Mouse (Mus musculus): ENCODE results near the gene Kcnrg. TPM values are rescaled to one million over a fixed set of nuclear protein-coding genes. Genes with fewer than 3 reads are reported as not detected.
"Not testable (repeated sequence)": the region's sequence is repeated elsewhere in the genome, so short reads cannot be mapped to it uniquely, and the experiment has no call there.

Gene Kcnrg
- polyA plus RNA-seq (2016; fragmentation: Nextera tagmentation; extraction: Ambion mirVana), result 0.23 and 0.39 TPM in 2 replicates

DNA sequence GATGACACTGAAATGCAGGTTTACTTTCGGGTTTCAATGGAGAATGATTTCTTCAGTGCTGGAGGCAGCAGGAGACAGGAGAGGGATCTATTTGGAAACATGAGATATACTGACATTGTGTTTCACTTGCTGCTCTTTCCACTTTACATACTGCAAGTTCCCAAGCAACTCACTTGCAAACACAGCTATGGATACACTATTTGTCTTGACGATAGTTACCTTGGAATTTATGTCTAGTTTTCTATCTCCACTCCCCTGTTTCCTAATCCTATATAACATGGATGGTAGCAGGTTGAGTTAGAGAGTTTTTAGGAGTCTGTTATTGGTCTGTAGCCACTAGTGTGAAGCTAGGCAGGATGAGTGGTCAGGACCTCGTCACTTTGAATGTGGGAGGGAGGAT is at the start of gene Kcnrg:
Gene Kcnrg, plus strand, starts transcription at position 301 of the 400 bp plus-strand sequence.
- WGBS, result 85% methylated on average over 3 of the region's 3 CpGs
- Histone ChIP-seq H3K9me3 (no peaks in the 10 kb centered on the region), H3K27me3 (ENCODE audit: insufficient read depth, poor library complexity, severe bottlenecking) (no peaks in the 10 kb centered on the region), H3K27ac (no peak within 1 kb of the TSS), H3K36me3 (peaks cover 23% of the 10 kb centered on the region), H3K4me3 (no peak within 1 kb of the TSS), H3K4me1 (no peaks in the 10 kb centered on the region)
- DNase-seq (ENCODE audit: low spot score), result no peak

DNA sequence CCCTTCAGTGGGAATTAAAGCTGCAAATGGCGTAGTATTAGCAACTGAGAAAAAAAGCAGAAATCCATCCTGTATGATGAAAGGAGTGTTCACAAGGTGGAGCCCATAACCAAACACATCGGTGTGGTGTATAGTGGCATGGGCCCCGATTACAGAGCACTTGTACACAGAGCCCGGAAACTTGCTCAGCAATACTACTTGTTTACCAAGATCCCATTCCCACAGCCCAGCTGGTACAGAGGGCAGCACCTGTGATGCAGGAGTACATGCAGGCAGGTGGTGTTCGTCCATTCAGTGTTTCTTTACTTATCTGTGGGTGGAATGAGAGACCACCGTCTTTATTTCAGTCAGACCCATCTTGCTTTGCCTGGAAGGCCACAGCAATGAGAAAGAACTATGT is 48.4 kb upstream of the Kcnrg start:
- 83% methylated on average over 6 of the region's 6 CpGs for WGBS
- Histone ChIP-seq H3K4me3 (no peak overlapping the region), H3K9me3 (no peaks in the 10 kb centered on the region), H3K27me3 (ENCODE audit: insufficient read depth, poor library complexity, severe bottlenecking) (0 out of 2 replicates have a peak, but pooled peaks cover 4% of the 10 kb centered on the region), H3K27ac (no peak overlapping the region), H3K36me3 (no peaks in the 10 kb centered on the region), H3K4me1 (0 out of 2 replicates have a peak, but pooled peaks cover 8% of the 10 kb centered on the region)
- no peak for DNase-seq (ENCODE audit: low spot score)

DNA sequence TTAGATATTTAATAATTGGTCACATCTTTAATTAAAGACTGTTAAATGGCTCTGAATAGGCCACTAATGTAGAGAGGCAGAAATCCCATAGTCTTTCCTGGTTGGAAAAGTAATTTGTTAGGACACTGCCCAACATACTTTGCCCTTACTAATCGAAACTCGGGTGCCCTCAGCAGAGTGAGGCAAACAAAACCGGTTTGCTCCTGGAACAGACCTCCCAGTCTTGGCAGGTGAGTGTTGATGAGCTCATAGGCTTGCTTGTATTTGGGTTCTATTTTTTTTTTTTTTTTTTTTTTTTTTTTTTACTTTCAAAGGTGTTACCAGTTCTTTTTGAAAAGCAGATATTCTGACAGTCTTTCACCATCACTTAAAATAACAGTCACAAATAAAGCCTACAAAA is 47.4 kb upstream of the Kcnrg start:
- H3K4me1 ChIP-seq, result 0 out of 2 replicates have a peak, but pooled peaks cover 8% of the 10 kb centered on the region
- H3K9me3 ChIP-seq, result no peaks in the 10 kb centered on the region
- WGBS, result 60% methylated on average over 3 of the region's 3 CpGs
- H3K27me3 ChIP-seq (ENCODE audit: insufficient read depth, poor library complexity, severe bottlenecking), result 0 out of 2 replicates have a peak, but pooled peaks cover 4% of the 10 kb centered on the region
- no peak overlapping the region for H3K4me3 ChIP-seq
- H3K27ac ChIP-seq, result no peak overlapping the region
- no peak for DNase-seq (ENCODE audit: low spot score)
- no peaks in the 10 kb centered on the region for H3K36me3 ChIP-seq

DNA sequence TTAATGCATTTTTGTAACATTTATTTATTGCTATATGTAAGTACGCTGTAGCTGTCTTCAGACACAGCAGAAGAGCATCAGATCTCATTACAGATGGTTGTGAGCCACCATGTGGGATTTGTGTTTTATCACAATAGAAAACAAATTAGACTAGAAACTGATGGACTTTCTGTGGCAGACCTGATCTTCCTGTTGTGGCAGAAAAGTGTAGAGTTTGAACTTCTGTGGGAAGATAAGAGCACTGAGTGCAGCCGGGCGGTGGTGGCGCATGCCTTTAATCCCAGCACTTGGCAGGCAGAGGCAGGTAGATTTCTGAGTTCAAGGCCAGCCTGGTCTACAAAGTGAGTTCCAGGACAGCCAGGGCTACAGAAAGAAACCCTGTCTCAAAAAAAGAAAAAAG is 41.0 kb upstream of the Kcnrg start:
- H3K27ac ChIP-seq; H3K4me1 ChIP-seq; H3K36me3 ChIP-seq; H3K27me3 ChIP-seq (ENCODE audit: insufficient read depth, poor library complexity, severe bottlenecking); DNase-seq (ENCODE audit: low spot score); H3K4me3 ChIP-seq; H3K9me3 ChIP-seq: not testable (repeated sequence)
- WGBS, result 84% methylated on average over 4 of the region's 4 CpGs

DNA sequence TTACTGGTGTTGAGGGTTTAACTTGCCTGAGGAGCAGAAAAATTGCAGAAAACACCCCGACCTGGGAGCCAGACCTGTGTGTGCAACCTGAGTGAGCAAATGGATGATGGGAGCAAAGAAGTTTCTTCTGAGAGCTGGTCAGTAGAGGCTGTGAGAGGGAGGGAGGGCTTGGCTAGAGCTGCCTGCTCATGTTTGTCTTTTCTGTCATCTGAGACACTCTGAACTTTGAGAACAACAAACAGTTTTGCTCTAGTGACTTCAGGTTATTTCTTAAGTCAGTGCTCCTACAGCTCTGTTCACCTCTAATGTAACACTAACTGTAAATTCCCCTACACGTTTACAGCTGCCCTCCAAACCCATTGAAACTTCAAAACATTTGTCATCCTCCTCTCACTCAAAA is 37.9 kb upstream of the Kcnrg start:
- no peak overlapping the region for H3K27ac ChIP-seq
- no peak for DNase-seq (ENCODE audit: low spot score)
- WGBS, result 63% methylated on average over 2 of the region's 2 CpGs
- H3K4me3 ChIP-seq, result no peak overlapping the region
- H3K4me1 ChIP-seq, result no peaks in the 10 kb centered on the region
- no peaks in the 10 kb centered on the region for H3K9me3 ChIP-seq
- no peaks in the 10 kb centered on the region for H3K27me3 ChIP-seq (ENCODE audit: insufficient read depth, poor library complexity, severe bottlenecking)
- no peaks in the 10 kb centered on the region for H3K36me3 ChIP-seq

DNA sequence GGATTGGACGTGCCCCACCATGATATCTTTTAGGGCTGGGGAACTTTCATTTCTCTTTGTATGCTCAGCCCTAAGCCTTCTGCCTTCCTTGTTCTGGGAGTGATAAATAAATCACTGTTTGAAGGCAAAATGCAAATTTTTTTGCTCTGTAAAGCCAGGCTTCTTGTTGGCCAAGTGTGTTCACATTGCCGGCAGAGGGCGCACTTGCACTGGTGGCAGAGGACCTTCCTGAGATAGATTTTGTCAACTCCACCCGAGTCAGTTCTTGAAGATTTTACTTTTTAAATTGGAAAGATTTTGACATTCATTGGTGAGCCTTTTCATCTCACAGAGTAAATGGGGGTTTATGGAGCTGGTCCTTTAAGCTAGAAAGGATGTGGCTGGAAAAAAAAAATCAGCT is 35.9 kb upstream of the Kcnrg start:
- no peaks in the 10 kb centered on the region for H3K27me3 ChIP-seq (ENCODE audit: insufficient read depth, poor library complexity, severe bottlenecking)
- H3K4me1 ChIP-seq, result no peaks in the 10 kb centered on the region
- H3K27ac ChIP-seq, result no peak overlapping the region
- no peak overlapping the region for H3K4me3 ChIP-seq
- no peaks in the 10 kb centered on the region for H3K9me3 ChIP-seq
- H3K36me3 ChIP-seq, result no peaks in the 10 kb centered on the region
- DNase-seq (ENCODE audit: low spot score), result peak; percentile 87
- WGBS, result 15% methylated on average over 4 of the region's 4 CpGs

DNA sequence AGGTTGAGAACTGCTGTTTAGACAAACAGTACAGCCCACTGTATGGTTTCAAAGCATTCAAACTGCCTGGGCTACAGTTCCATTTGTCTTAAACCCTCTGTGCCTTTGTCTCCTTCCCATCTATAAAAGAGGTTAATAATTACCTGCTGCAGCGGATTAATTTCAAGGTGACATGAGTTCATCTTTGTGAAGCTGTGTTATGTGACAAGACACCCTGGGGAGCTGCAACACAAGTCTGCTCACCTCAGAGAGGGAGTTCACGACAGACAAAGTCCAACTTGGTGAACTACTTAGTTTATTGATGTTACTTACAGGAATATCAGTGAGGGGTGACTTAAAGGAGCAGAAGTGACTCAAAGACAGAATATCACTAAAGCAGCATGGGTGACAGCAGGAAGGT is 35.1 kb upstream of the Kcnrg start:
- Histone ChIP-seq H3K9me3 (no peaks in the 10 kb centered on the region), H3K4me1 (no peaks in the 10 kb centered on the region), H3K4me3 (no peak overlapping the region), H3K27ac (no peak overlapping the region), H3K27me3 (ENCODE audit: insufficient read depth, poor library complexity, severe bottlenecking) (no peaks in the 10 kb centered on the region), H3K36me3 (no peaks in the 10 kb centered on the region)
- no peak for DNase-seq (ENCODE audit: low spot score)
- WGBS, result 77% methylated on average over 2 of the region's 2 CpGs

DNA sequence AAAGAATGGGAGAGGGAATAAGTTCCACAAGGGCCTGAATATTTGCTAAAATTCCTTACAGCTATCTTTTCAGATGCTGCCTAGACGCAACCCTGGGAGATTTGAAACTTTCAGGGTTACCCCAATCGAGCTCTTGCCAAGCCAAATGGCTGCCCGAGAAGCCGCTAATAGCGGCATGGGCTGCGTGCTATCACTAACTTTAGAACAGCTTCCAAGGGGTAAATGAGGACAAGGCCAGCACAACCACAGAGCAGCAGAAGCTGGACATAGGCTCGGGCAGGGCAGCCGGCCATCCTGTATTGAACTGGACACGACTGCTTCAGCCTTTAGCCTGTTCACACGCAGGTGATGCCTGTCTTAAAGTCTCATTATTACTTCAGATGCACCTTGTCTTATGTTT is 32.2 kb upstream of the Kcnrg start:
- Histone ChIP-seq H3K36me3 (no peaks in the 10 kb centered on the region), H3K27ac (no peak overlapping the region), H3K4me1 (no peaks in the 10 kb centered on the region), H3K9me3 (no peaks in the 10 kb centered on the region), H3K27me3 (ENCODE audit: insufficient read depth, poor library complexity, severe bottlenecking) (no peaks in the 10 kb centered on the region), H3K4me3 (no peak overlapping the region)
- WGBS, result 79% methylated on average over 10 of the region's 10 CpGs
- DNase-seq (ENCODE audit: low spot score), result no peak

DNA sequence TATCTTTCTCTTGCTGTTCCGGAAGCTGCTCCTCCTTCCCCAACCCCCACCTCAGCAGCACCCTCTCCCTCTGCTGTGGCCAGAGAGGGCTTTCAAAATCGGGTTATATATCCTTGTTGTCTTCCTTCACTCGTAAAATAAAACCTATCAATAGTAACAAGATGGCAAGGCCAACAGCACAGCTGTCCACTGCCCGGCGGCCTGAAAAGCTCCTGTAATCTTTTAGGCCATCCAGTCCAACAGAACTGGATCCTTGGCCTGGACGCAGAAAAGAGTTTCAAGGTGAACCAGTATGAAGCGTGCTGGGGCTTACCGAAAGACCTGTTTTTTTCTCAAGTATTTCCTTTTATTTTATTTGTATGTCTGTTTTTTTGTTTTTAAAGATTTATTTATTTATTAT is 31.3 kb upstream of the Kcnrg start:
- DNase-seq (ENCODE audit: low spot score), result no peak
- no peak overlapping the region for H3K27ac ChIP-seq
- H3K36me3 ChIP-seq, result no peaks in the 10 kb centered on the region
- no peak overlapping the region for H3K4me3 ChIP-seq
- H3K27me3 ChIP-seq (ENCODE audit: insufficient read depth, poor library complexity, severe bottlenecking), result no peaks in the 10 kb centered on the region
- WGBS, result 85% methylated on average over 8 of the region's 8 CpGs
- H3K9me3 ChIP-seq, result no peaks in the 10 kb centered on the region
- H3K4me1 ChIP-seq, result no peaks in the 10 kb centered on the region

DNA sequence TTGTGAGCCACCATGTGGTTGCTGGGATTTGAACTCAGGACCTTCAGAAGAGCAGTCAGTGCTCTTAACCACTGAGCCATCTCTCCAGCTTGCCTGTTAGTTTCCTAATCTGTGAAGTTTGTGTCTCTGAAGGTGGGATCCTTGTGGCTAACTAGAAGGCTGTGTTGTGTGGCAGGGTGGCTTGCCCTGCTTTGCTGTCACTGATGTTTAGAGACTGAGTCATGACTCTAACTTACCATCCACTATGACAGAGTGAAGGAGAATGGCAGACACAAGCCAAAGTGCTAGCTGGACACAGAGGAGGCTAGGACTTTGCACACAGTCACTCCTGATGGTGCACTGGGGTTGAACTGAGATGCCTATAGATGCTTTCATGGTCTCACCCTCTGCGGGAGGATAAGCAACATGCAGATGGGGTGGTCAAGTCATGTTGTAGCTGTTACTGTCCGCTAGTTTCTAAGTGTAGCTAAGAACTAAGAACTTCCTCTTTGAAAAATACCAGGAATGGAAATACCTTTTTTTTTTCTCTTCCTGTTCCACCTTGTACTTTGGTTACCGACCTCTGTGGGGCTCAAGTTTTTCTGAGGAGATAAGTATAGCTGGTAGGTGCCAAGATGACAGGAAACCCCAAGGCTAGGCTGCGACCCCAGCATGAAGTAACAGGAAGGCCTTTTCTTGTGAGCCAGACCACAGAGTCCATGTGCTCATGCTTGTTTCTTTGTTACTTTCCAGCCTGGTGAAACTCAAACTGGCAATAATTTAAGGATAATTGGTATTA is 17.8 kb upstream of the Kcnrg start:
- Histone ChIP-seq H3K36me3 (no peaks in the 10 kb centered on the region), H3K27me3 (ENCODE audit: insufficient read depth, poor library complexity, severe bottlenecking) (no peaks in the 10 kb centered on the region), H3K27ac (no peak overlapping the region), H3K9me3 (no peaks in the 10 kb centered on the region), H3K4me3 (no peak overlapping the region), H3K4me1 (no peaks in the 10 kb centered on the region)
- no peak for DNase-seq (ENCODE audit: low spot score)
- WGBS, result 68% methylated on average over 4 of the region's 4 CpGs

DNA sequence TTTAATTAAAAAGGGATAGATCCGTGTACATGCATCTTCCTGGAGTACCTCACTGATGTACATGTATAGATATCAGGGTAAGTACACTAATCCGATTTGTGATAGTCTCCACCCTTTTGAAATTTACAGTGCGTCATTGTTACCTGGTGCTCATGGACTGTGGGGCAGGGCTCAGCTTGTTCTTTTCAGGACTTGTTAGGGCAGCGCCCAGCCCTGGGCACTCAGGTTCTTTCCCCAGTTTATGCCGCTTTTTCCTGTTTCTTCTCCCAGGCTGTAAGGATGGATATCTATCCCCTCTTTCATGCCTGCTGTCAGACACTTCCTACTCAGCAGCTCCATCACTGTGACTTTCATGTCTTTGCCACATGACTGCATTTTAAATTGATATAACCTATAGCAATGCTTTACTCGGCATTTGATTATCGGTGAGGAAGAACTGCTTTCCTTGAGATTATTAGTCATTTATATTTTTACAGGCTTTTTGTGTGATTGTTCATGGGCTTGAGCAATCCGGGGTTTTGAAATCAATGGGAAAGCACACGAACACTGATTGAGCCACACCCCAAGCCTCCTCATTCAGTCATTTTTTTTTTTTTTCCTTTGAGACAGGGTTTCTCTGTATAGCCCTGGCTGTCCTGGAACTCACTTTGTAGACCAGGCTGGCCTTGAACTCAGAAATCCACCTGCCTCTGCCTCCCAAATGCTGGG is 10.4 kb upstream of the Kcnrg start:
- Histone ChIP-seq H3K4me1 (peaks cover 17% of the 10 kb centered on the region; the same call in 1 of the 2 replicates), H3K4me3 (no peak overlapping the region), H3K9me3 (no peaks in the 10 kb centered on the region), H3K27ac (no peak overlapping the region), H3K36me3 (no peaks in the 10 kb centered on the region; the same call in 1 of the 2 replicates), H3K27me3 (ENCODE audit: insufficient read depth, poor library complexity, severe bottlenecking) (no peaks in the 10 kb centered on the region)
- WGBS, result 90% methylated on average over 9 of the region's 9 CpGs
- DNase-seq (ENCODE audit: low spot score), result no peak

DNA sequence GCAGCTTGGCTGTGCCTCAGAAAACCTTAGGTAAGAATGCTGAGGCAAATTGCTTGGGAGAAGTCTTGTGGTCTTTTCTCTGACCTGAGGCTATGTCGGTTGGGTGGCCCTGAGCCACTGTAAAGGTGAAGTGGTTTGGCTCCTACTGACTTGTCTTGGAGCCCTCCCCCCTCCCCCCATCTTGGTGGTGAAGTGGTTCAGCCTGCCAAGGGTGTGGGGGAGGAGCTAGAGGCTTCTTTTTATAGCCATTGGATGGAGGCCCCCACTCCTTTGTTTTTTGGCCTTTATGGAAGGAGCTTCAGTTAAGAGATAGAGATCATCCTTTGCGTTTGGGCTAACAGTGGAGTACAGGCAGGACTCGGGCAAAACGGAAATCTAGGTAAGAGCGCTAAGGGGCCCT is 9.3 kb upstream of the Kcnrg start, which contains the start of gene Trim13:
Gene Trim13, plus strand, starts transcription at position 280 of the 400 bp plus-strand sequence.
- no peak for DNase-seq (ENCODE audit: low spot score)
- Histone ChIP-seq H3K27me3 (ENCODE audit: insufficient read depth, poor library complexity, severe bottlenecking) (no peaks in the 10 kb centered on the region), H3K36me3 (no peaks in the 10 kb centered on the region; the same call in 1 of the 2 replicates), H3K4me1 (peaks cover 17% of the 10 kb centered on the region; the same call in 1 of the 2 replicates), H3K27ac (peak within 1 kb of the TSS; percentile 95; the same call in 1 of the 2 replicates), H3K9me3 (no peaks in the 10 kb centered on the region), H3K4me3 (peak within 1 kb of the TSS; percentile 81)
- 37% methylated on average over 5 of the region's 5 CpGs for WGBS
